Mouse (Mus musculus): ENCODE measurements around the gene Fcmr.
A peak's percentile ranks its signal among the peaks of the same experiment; 100 is the strongest.

Fcmr gene

GRCm38 (mm10) chr1:130865541-130866221, at the start of gene Fcmr:
Gene Fcmr (plus strand): TSS chr1:130865669.
- no peak for DNase-seq (ENCODE audit: low read depth, low spot score)

- no peak for DNase-seq (ENCODE audit: low read depth, low spot score)
Observed at GRCm38 (mm10) chr1:130819737-130820136, 45.7 kb upstream of the Fcmr start.

- no peak for DNase-seq (ENCODE audit: low read depth, low spot score)
Observed at GRCm38 (mm10) chr1:130820316-130821148, 44.9 kb upstream of the Fcmr start.

- no peak for DNase-seq (ENCODE audit: low read depth, low spot score)
Observed at GRCm38 (mm10) chr1:130821149-130821471, 44.4 kb upstream of the Fcmr start.

GRCm38 (mm10) chr1:130821911-130822625, 43.4 kb upstream of the Fcmr start:
- no peak for DNase-seq (ENCODE audit: low read depth, low spot score)

GRCm38 (mm10) chr1:130826448-130826847, 39.0 kb upstream of the Fcmr start, which contains the start of gene Pigr:
Gene Pigr (plus strand): TSS chr1:130826684.
- DNase-seq (ENCODE audit: low read depth, low spot score) = no peak

- DNase-seq (ENCODE audit: low read depth, low spot score) = no peak
Observed at GRCm38 (mm10) chr1:130828656-130829055, 36.8 kb upstream of the Fcmr start.

- no peak for DNase-seq (ENCODE audit: low read depth, low spot score)
Observed at GRCm38 (mm10) chr1:130829906-130830830, 35.3 kb upstream of the Fcmr start.

- no peak for DNase-seq (ENCODE audit: low read depth, low spot score)
Observed at GRCm38 (mm10) chr1:130832230-130833149, 33.0 kb upstream of the Fcmr start.

- DNase-seq (ENCODE audit: low read depth, low spot score) = no peak
Observed at GRCm38 (mm10) chr1:130835161-130835936, 30.1 kb upstream of the Fcmr start.

GRCm38 (mm10) chr1:130838288-130838687, 27.2 kb upstream of the Fcmr start:
- DNase-seq (ENCODE audit: low read depth, low spot score) = peak; percentile 6

- DNase-seq (ENCODE audit: low read depth, low spot score) = no peak
Observed at GRCm38 (mm10) chr1:130840599-130841379, 24.7 kb upstream of the Fcmr start.

- DNase-seq (ENCODE audit: low read depth, low spot score) = no peak
Observed at GRCm38 (mm10) chr1:130841621-130842020, 23.8 kb upstream of the Fcmr start.

- DNase-seq (ENCODE audit: low read depth, low spot score) = no peak
Observed at GRCm38 (mm10) chr1:130844516-130844915, 21.0 kb upstream of the Fcmr start.

GRCm38 (mm10) chr1:130849530-130850214, 15.8 kb upstream of the Fcmr start:
- DNase-seq (ENCODE audit: low read depth, low spot score) = no peak

GRCm38 (mm10) chr1:130850405-130850804, 15.1 kb upstream of the Fcmr start:
- DNase-seq (ENCODE audit: low read depth, low spot score) = no peak

- DNase-seq (ENCODE audit: low read depth, low spot score) = no peak
Observed at GRCm38 (mm10) chr1:130854819-130855218, 10.7 kb upstream of the Fcmr start.

GRCm38 (mm10) chr1:130855723-130856122, 9.7 kb upstream of the Fcmr start:
- DNase-seq (ENCODE audit: low read depth, low spot score) = no peak
